Mouse (Mus musculus) CH12.LX (cell line): ENCODE measurements around the gene Gm20388.

Experiments
- EP300 ChIP-seq: IDR thresholded peaks from 2 replicates; pipeline ENCODE4 v1.6.1; 2011; ENCODE audit warnings: low read length, improper control_type of control experiment
- HCFC1 ChIP-seq: IDR thresholded peaks from 2 replicates; pipeline ENCODE4 v1.6.1; 2012; ENCODE audit warnings: low read depth, mild to moderate bottlenecking, inconsistent platforms, low read length, improper control_type of control experiment
- MAFK ChIP-seq: IDR thresholded peaks from 2 replicates; pipeline ENCODE4 v1.6.1; 2011; ENCODE audit warnings: low read length, improper control_type of control experiment; ENCODE audit not compliant: insufficient replicate concordance
- MAX ChIP-seq: IDR thresholded peaks from 2 replicates; pipeline ENCODE4 v1.6.1; 2011; ENCODE audit warnings: low read length, improper control_type of control experiment
- POLR2A ChIP-seq: IDR thresholded peaks from 2 replicates; pipeline ENCODE4 v1.6.1; 2011; ENCODE audit warnings: low read depth, mild to moderate bottlenecking, improper control_type of control experiment, low read length
- RCOR1 ChIP-seq: conservative IDR thresholded peaks from 2 replicates; pipeline ENCODE4 v1.6.1; 2012; ENCODE audit warnings: low read depth, mild to moderate bottlenecking, inconsistent platforms, low read length, improper control_type of control experiment
- USF1 ChIP-seq: IDR thresholded peaks from 2 replicates; pipeline ENCODE4 v1.6.1; 2014; ENCODE audit warnings: low read depth, mild to moderate bottlenecking, inconsistent platforms, low read length, improper control_type of control experiment
- ZMIZ1 ChIP-seq: IDR thresholded peaks from 2 replicates; pipeline ENCODE4 v1.6.1; 2012; ENCODE audit warnings: low read depth, mild to moderate bottlenecking, inconsistent platforms, low read length, improper control_type of control experiment
- ZNF384 ChIP-seq: IDR thresholded peaks from 2 replicates; pipeline ENCODE4 v1.6.1; 2012; ENCODE audit warnings: low read depth, low read length, improper control_type of control experiment, inconsistent platforms

DNA sequence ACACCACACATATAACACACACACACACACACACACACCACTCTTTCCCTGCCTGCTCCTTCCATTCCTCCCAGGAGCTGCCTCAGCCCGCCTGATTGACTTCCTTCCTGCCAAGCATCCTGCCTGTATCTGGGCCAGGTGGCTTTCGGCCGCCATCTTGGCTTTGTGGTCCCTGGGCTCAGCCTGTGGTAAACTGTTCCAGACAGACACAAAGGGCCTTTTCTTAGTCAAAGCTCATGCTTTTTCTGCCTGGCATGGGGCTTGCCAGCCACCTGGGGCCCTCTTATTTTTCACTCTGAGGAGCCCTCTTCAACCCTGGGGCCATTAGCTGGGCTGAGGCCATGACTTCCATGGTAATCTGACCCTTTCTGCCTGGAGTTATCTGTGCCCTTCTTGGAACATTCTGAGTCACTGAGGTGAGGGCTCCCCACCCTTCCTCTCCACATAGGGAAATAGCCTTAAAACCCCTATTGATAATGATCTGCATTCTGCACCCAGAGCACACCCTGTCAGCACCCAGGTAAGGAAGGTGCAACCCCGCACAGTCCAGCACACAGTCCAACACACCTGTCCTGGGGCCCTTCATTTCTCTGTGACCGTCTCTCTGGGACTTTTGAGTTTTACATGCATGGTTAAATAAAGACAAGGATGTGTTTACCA is 122.0 kb downstream of the Gm20388 start:
- no peak for TF ChIP-seq ZNF384
- TF ChIP-seq USF1 = no peak
- TF ChIP-seq POLR2A = no peak
- no peak for TF ChIP-seq RCOR1
- TF ChIP-seq MAFK = no peak
- no peak for TF ChIP-seq ZMIZ1
- TF ChIP-seq MAX = no peak
- no peak for TF ChIP-seq EP300
- no peak for TF ChIP-seq HCFC1
